Mouse (Mus musculus) G1E (cell line): ENCODE measurements at regions not wholly inside any gene's neighbourhood (a gene's known extent, or its start where the extent isn't known, plus 50 kb on each side); places are given as distances from the start of the nearest gene placed in this dataset.

Experiments used
- ATAC-seq: 2 replicates; pipeline ENCODE4 v1.8.0; 2016; ENCODE audit warnings: mild to moderate bottlenecking; ENCODE audit not compliant: insufficient number of reproducible peaks, poor library complexity, low FRiP score, severe bottlenecking; ENCODE audit errors: extremely low read depth
- DNase-seq: peaks from one replicate; pipeline ENCODE4 v3.0.0; 2012; ENCODE audit warnings: low spot score
- H3K27me3 ChIP-seq: 2 replicates; pipeline ENCODE4 v1.6.1; 2012; ENCODE audit warnings: mild to moderate bottlenecking, low read length, inconsistent platforms; ENCODE audit not compliant: insufficient read depth
- H3K36me3 ChIP-seq: replicated peaks from 2 replicates; pipeline ENCODE3; 2012; ENCODE audit warnings: mild to moderate bottlenecking, inconsistent platforms
- H3K4me1 ChIP-seq: 2 replicates; pipeline ENCODE4 v1.6.1; 2012; ENCODE audit warnings: low read depth, low read length, inconsistent platforms, mixed read lengths; ENCODE audit not compliant: insufficient read depth
- H3K4me3 ChIP-seq: 2 replicates; pipeline ENCODE4 v1.5.1; 2012; ENCODE audit warnings: low read depth, mild to moderate bottlenecking, inconsistent platforms, low read length, moderate library complexity, mixed read lengths
- H3K9me3 ChIP-seq: replicated peaks from 2 replicates; pipeline ENCODE4 v1.6.1; 2012; ENCODE audit warnings: inconsistent platforms
- CTCF ChIP-seq: IDR thresholded peaks from 2 replicates; pipeline ENCODE4 v1.5.1; 2012; ENCODE audit warnings: low read depth, low read length, inconsistent platforms, mixed read lengths
- GATA1 ChIP-seq: IDR thresholded peaks from 2 replicates; pipeline ENCODE4 v1.6.1; 2012; ENCODE audit warnings: borderline replicate concordance, low read length, inconsistent platforms, mixed read lengths
- GATA2 ChIP-seq: IDR thresholded peaks from 2 replicates; pipeline ENCODE4 v1.6.1; 2012; ENCODE audit warnings: low read depth, low read length, inconsistent platforms, borderline replicate concordance
- POLR2AphosphoS5 ChIP-seq: IDR thresholded peaks from 2 replicates; pipeline ENCODE4 v1.6.1; 2012; ENCODE audit warnings: low read depth, low read length, inconsistent platforms; ENCODE audit not compliant: insufficient replicate concordance
- TAL1 ChIP-seq: conservative IDR thresholded peaks from 2 replicates; pipeline ENCODE4 v1.6.1; 2012; ENCODE audit warnings: low read depth, low read length, inconsistent platforms, mixed read lengths

GRCm38 (mm10) chr1:61295219-61295618 is 317.5 kb downstream of the Icos start:
- Histone ChIP-seq H3K9me3 (no peaks in the 10 kb centered on the region), H3K36me3 (no peaks in the 10 kb centered on the region), H3K4me1 (no peaks in the 10 kb centered on the region), H3K27me3 (no peaks in the 10 kb centered on the region), H3K4me3 (no peak overlapping the region)
- no peak for TF ChIP-seq GATA1
- TF ChIP-seq TAL1 = no peak
- no peak for TF ChIP-seq CTCF
- TF ChIP-seq GATA2 = no peak
- no peak for TF ChIP-seq POLR2AphosphoS5
- ATAC-seq (no peak), DNase-seq (no peak)

- ATAC-seq (no peak), DNase-seq (no peak)
- TF ChIP-seq POLR2AphosphoS5 (no peak), TAL1 (no peak), GATA2 (no peak), GATA1 (no peak), CTCF (no peak)
- Histone ChIP-seq H3K9me3 (no peaks in the 10 kb centered on the region), H3K4me1 (no peaks in the 10 kb centered on the region), H3K4me3 (no peak overlapping the region), H3K36me3 (no peaks in the 10 kb centered on the region), H3K27me3 (no peaks in the 10 kb centered on the region)
Observed at GRCm38 (mm10) chr1:61296831-61297230, 319.1 kb downstream of the Icos start.

DNA sequence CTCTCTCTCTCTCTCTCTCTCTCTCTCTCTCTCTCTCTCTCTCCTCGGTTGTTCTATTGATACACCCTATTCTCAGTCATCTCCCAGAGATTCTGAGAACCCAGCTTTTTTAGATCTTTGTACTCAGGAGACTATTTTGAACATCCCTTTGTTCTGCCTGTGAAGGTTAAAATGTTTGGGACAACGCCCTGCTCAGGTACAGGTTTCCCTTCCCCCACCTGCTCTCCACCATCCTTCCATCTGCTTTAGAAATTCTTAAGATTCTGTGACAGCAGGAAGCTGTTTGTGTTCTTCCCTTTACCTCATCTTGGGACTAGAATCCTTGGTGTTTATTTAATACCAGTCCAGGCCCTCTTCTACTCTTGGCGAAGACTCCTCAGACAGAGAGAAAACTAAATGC is 319.6 kb downstream of the Icos start:
- Histone ChIP-seq H3K36me3 (no peaks in the 10 kb centered on the region), H3K4me1 (no peaks in the 10 kb centered on the region), H3K9me3 (no peaks in the 10 kb centered on the region), H3K27me3 (no peaks in the 10 kb centered on the region), H3K4me3 (no peak overlapping the region)
- no peak for TF ChIP-seq POLR2AphosphoS5
- no peak for TF ChIP-seq TAL1
- TF ChIP-seq GATA2 = no peak
- no peak for TF ChIP-seq CTCF
- no peak for TF ChIP-seq GATA1
- DNase-seq (no peak), ATAC-seq (no peak)

DNA sequence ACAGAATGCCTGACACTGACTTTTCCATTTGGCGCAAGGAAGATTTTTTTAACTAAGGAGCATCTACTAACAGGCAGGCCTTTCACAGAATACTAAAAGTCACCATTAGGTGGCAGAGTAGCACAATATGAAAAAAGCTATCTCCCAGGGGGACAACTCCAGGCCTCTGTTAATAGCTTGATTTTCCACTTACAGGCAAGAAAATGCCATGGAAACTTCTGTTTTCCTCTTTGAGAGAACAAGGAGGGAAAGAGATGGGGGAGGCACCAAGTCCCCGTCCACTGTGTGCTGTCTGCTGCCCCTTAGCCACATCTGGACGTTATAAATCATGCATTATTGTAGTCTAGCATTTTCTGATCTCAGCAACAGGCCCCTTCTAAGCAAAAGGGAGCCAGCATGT is 320.3 kb downstream of the Icos start:
- H3K27me3 ChIP-seq = no peaks in the 10 kb centered on the region
- no peak overlapping the region for H3K4me3 ChIP-seq
- H3K36me3 ChIP-seq = no peaks in the 10 kb centered on the region
- DNase-seq (no peak), ATAC-seq (no peak)
- no peaks in the 10 kb centered on the region for H3K4me1 ChIP-seq
- H3K9me3 ChIP-seq = no peaks in the 10 kb centered on the region
- TF ChIP-seq POLR2AphosphoS5 (no peak), TAL1 (no peak), GATA1 (no peak), CTCF (no peak), GATA2 (no peak)

- no peak for DNase-seq
- no peaks in the 10 kb centered on the region for H3K9me3 ChIP-seq
- no peak for TF ChIP-seq POLR2AphosphoS5
- TF ChIP-seq CTCF = no peak
- no peak for TF ChIP-seq GATA2
- TF ChIP-seq GATA1 = no peak
- TF ChIP-seq TAL1 = no peak
Observed at GRCm38 (mm10) chr1:61298779-61299178, 321.1 kb downstream of the Icos start.

GRCm38 (mm10) chr1:61300491-61300890 is 322.8 kb downstream of the Icos start:
- Histone ChIP-seq H3K9me3 (no peaks in the 10 kb centered on the region), H3K4me3 (no peak overlapping the region), H3K4me1 (no peaks in the 10 kb centered on the region), H3K27me3 (no peaks in the 10 kb centered on the region), H3K36me3 (no peaks in the 10 kb centered on the region)
- DNase-seq (no peak), ATAC-seq (no peak)
- TF ChIP-seq TAL1 (no peak), GATA2 (no peak), CTCF (no peak)

More at GRCm38 (mm10) chr1:61298779-61299178, 321.1 kb downstream of the Icos start:
- Histone ChIP-seq H3K4me1 (no peaks in the 10 kb centered on the region), H3K4me3 (no peak overlapping the region), H3K36me3 (no peaks in the 10 kb centered on the region), H3K27me3 (no peaks in the 10 kb centered on the region)
- no peak for ATAC-seq
